ENCODE assay signal across 32 mouse cellular contexts in the genomic region with DNA sequence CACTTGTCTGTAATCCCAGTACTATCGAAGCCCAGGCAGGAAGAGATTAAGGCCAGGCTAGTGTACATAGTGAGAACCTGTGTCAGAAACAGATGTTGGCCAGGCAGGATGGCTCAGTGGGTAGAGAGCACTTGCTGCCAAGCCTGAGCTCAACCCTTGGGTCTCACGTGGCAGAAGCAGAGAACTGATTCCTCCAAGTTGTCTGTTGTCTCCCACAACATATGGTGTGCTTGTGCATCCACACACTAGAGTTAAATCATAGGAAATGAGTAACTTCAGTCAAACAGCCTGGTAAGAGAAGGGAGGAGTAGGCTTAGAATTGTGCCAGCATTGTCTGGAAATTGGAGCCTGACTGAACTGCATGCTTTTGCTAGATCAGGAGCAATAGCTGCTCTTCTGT. TPM values are rescaled to one million over a fixed set of nuclear protein-coding genes. Genes with fewer than 3 reads are reported as not detected.
A peak's percentile ranks its signal among the peaks of the same experiment; 100 is the strongest.
DNase-seq lines count a peak whose midpoint lies in the region; ATAC-seq and TF ChIP-seq lines count a peak whose summit lies in the region.
"Had no signal": no experiment of that assay in that cellular context is flagged by ENCODE, and none has a peak within 500 bp of the region (broad histone marks: within the 10 kb centered on the region; RNA-seq: fewer than 3 reads in every experiment).

No protein-coding gene starts in this region.

- no peak for TF ChIP-seq EP300 in MEL (IDR thresholded peaks at IDR 0.05; ENCODE audit: low read depth in 1 of 2, low read length in 2 of 2)

- no peak overlapping the region for H3K4me2 ChIP-seq in liver, embryonic 13.5 days
- H3K4me2 ChIP-seq: embryonic facial prominence, embryonic 12.5 days; heart, embryonic 13.5 days; hindbrain, embryonic 14.5 days; kidney, embryonic 15.5 days; limb, embryonic 12.5 days; lung, embryonic 15.5 days; midbrain, embryonic 11.5 days; neural tube, embryonic 12.5 days had no signal

- no peak overlapping the region for H3K9ac ChIP-seq in MEL (ENCODE audit: control insufficient read depth, low read depth, low read length, poor library complexity, severe bottlenecking)
- peak overlapping the region; percentile 15; the same call in 1 of the 2 replicates for H3K9ac ChIP-seq in liver, embryonic 13.5 days
- H3K9ac ChIP-seq: embryonic facial prominence, embryonic 12.5 days; heart, embryonic 13.5 days; hindbrain, embryonic 14.5 days; kidney, embryonic 15.5 days; limb, embryonic 12.5 days; liver, embryonic 14.5 days; lung, embryonic 15.5 days; neural tube, embryonic 12.5 days had no signal

- peaks cover 0 to 7% of the 10 kb centered on the region in 2 experiments; a peak in 2 of 4 replicates for H3K4me1 ChIP-seq in MEL (ENCODE audit: control insufficient read depth in 1 of 2, insufficient read depth in 2 of 2, low read length in 2 of 2)
- peaks cover 56% of the 10 kb centered on the region for H3K4me1 ChIP-seq in liver, embryonic 13.5 days (replicated peaks)
- H3K4me1 ChIP-seq: limb, embryonic 12.5 days had no signal

- peaks cover 11% of the 10 kb centered on the region for H3K79me2 ChIP-seq in MEL (ENCODE audit: control insufficient read depth, insufficient read depth, low read length, poor library complexity)

- TF ChIP-seq CTCF in left cerebral cortex, adult 2 months (IDR thresholded peaks at IDR 0.05): no peak
- TF ChIP-seq CTCF in MEL (IDR thresholded peaks at IDR 0.05 in 2 of 3, conservative IDR thresholded peaks at IDR 0.05 in 1 of 3; ENCODE audit: control insufficient read depth in 1 of 3, insufficient read depth in 1 of 3, low read depth in 2 of 3, low read length in 3 of 3, poor library complexity in 1 of 3, severe bottlenecking in 1 of 3): no peak

- TF ChIP-seq POLR2A in MEL (IDR thresholded peaks at IDR 0.05; ENCODE audit: control insufficient read depth in 1 of 2, insufficient read depth in 1 of 2, low read depth in 1 of 2, low read length in 2 of 2, poor library complexity in 1 of 2): no peak; a peak in 1 of 4 replicates

- DNase-seq in frontal cortex, adult 2 months (ENCODE audit: extremely low spot score in 1 of 2, low spot score in 1 of 2): peak; percentile 33 to 42
- no peak for DNase-seq in frontal cortex, postnatal 25 days (ENCODE audit: low spot score in 2 of 2)
- DNase-seq in left cerebral cortex, postnatal 36 days (ENCODE audit: low spot score in 2 of 2): peak; percentile 25 to 28
- DNase-seq in left cerebral cortex, adult 2 months (ENCODE audit: extremely low spot score in 1 of 2, low spot score in 2 of 2): no peak
- DNase-seq in MEL (ENCODE audit: low read depth, low spot score): peak; percentile 43
- DNase-seq in liver, embryonic 13.5 days: no peak
- no peak for DNase-seq in adrenal gland, adult (ENCODE audit: inconsistent age in 2 of 2, low spot score in 1 of 2)
- DNase-seq in natural killer cell, adult 2 months (ENCODE audit: low spot score in 2 of 2): no peak
- DNase-seq: adrenal gland, postnatal 10 days; cerebellum, adult 11-12 months; cerebellum, adult 9-11 months; embryo, embryonic 11 days; gastrocnemius, postnatal 10 days; heart, postnatal 10 days; kidney, adult 11 months; kidney, postnatal 25 days; spleen, adult 18-20 months; thymus, adult 18-20 months; thymus, postnatal 36 days had no signal

- no peak for TF ChIP-seq RAD21 in MEL (IDR thresholded peaks at IDR 0.05; ENCODE audit: low read depth, low read length)

- no peak for ATAC-seq in liver, embryonic 13.5 days (ENCODE audit: low read depth)
- ATAC-seq: forebrain, embryonic 14.5 days; inflammation-experienced regulatory T-cells, adult 6 months; midbrain, embryonic 16.5 days had no signal

- 65% methylated on average over 2 of the region's 2 CpGs for WGBS in liver, embryonic 13.5 days (ENCODE audit: insufficient replicate concordance)

- intact Hi-C loops in left cerebral cortex, postnatal 36 days (cut with DNase I): no loop called here
- intact Hi-C loops in left cerebral cortex, adult 2 months (cut with DNase I): no loop called here

- H3K4me3 ChIP-seq in left cerebral cortex, adult 2 months: no peak overlapping the region
- H3K4me3 ChIP-seq in MEL (ENCODE audit: control insufficient read depth in 1 of 2, insufficient read depth in 1 of 2, low read depth in 2 of 2, low read length in 2 of 2): no peak overlapping the region
- H3K4me3 ChIP-seq in liver, embryonic 13.5 days (replicated peaks): no peak overlapping the region
- H3K4me3 ChIP-seq: embryonic facial prominence, embryonic 12.5 days; heart, embryonic 13.5 days; kidney, embryonic 15.5 days; limb, embryonic 12.5 days; lung, embryonic 15.5 days; neural tube, embryonic 12.5 days had no signal

- H3K9me3 ChIP-seq in MEL (replicated peaks; ENCODE audit: insufficient read depth, low read length): no peaks in the 10 kb centered on the region
- no peaks in the 10 kb centered on the region for H3K9me3 ChIP-seq in liver, embryonic 13.5 days (replicated peaks)
- H3K9me3 ChIP-seq: embryonic facial prominence, embryonic 12.5 days; heart, embryonic 13.5 days; kidney, embryonic 15.5 days; limb, embryonic 12.5 days; lung, embryonic 15.5 days; neural tube, embryonic 12.5 days had no signal

- H3K36me3 ChIP-seq in MEL (ENCODE audit: control insufficient read depth in 1 of 2, insufficient read depth in 2 of 2, low read length in 2 of 2): peaks cover 12 to 25% of the 10 kb centered on the region in 2 experiments
- H3K36me3 ChIP-seq in liver, embryonic 13.5 days: peaks cover 87% of the 10 kb centered on the region

- no peak overlapping the region for H3K27ac ChIP-seq in left cerebral cortex, adult 2 months
- no peak overlapping the region for H3K27ac ChIP-seq in MEL (ENCODE audit: control insufficient read depth, low read depth, low read length)
- H3K27ac ChIP-seq in liver, embryonic 13.5 days: peak overlapping the region; percentile 29; the same call in 1 of the 2 replicates
- H3K27ac ChIP-seq: embryonic facial prominence, embryonic 12.5 days; heart, embryonic 13.5 days; hindbrain, embryonic 14.5 days; kidney, embryonic 15.5 days; limb, embryonic 12.5 days; liver, embryonic 14.5 days; lung, embryonic 15.5 days; neural tube, embryonic 12.5 days had no signal

- H3K27me3 ChIP-seq in MEL (ENCODE audit: control insufficient read depth in 1 of 2, insufficient read depth in 2 of 2, low read length in 2 of 2): no peaks in the 10 kb centered on the region
- no peaks in the 10 kb centered on the region for H3K27me3 ChIP-seq in liver, embryonic 13.5 days
- H3K27me3 ChIP-seq: CH12.LX; embryonic facial prominence, embryonic 12.5 days; heart, embryonic 13.5 days; kidney, embryonic 15.5 days; limb, embryonic 12.5 days; lung, embryonic 15.5 days; neural tube, embryonic 12.5 days had no signal

TF ChIP-seq in MEL, 35 proteins besides CTCF, POLR2A, EP300 and RAD21:
- TF ChIP-seq ZNF384 (IDR thresholded peaks at IDR 0.05; ENCODE audit: low read depth, low read length): 0 out of 2 replicates have a peak, but pooled peaks have one; percentile 20
- TF ChIP-seq TAL1 (IDR thresholded peaks at IDR 0.05; ENCODE audit: low read length): no peak
- peak; percentile 10; the same call in 1 of the 2 replicates for TF ChIP-seq ETS1 (IDR thresholded peaks at IDR 0.05; ENCODE audit: low read depth, low read length)
- TF ChIP-seq ZKSCAN1 (IDR thresholded peaks at IDR 0.05; ENCODE audit: low read depth, low read length): no peak
TF ChIP-seq in MEL: peak in this region for 2.

RNA-seq across cellular contexts. Expression of gene Rpain, which starts 5.2 kb away (rescaled TPM):
- polyA plus RNA-seq in frontal cortex, adult 2 months (2012; rRNA removed): 58.9 and 63.3 TPM in 2 replicates
- total RNA-seq in left cerebral cortex, postnatal 36 days (2021): 10 to 100 TPM; 32.4 to 49.1 TPM
- 10 to 100 TPM; 34.0 to 40.5 TPM for total RNA-seq in left cerebral cortex, adult 2 months (2021)
- 55.8 and 60.8 TPM in 2 replicates for total RNA-seq in MEL (2012; rRNA removed)
- 10 to 100 TPM in 1 of 2 experiments, not detected in 1; 93.5 TPM for polyA plus RNA-seq in MEL (2012; ENCODE audit: insufficient read depth in 1 of 2, insufficient read length in 2 of 2, low read depth in 1 of 2, low replicate concordance in 2 of 2, missing spikeins in 1 of 2)
- polyA plus RNA-seq in liver, embryonic 13.5 days (2015; fragmentation: Nextera tagmentation; extraction: Ambion mirVana): 95.3 and 97.0 TPM in 2 replicates

RNA-seq across cellular contexts. Expression of gene Nup88, which starts 5.4 kb away (rescaled TPM):
- polyA plus RNA-seq in frontal cortex, adult 2 months (2012; rRNA removed): 75.2 and 86.2 TPM in 2 replicates
- 10 to 100 TPM; 50.8 to 53.3 TPM for total RNA-seq in left cerebral cortex, postnatal 36 days (2021)
- total RNA-seq in left cerebral cortex, adult 2 months (2021): 10 to 100 TPM; 53.2 to 55.8 TPM
- 49.8 and 56.3 TPM in 2 replicates for total RNA-seq in MEL (2012; rRNA removed)
- 10 to 100 TPM in 1 of 2 experiments, not detected in 1; 72.5 TPM for polyA plus RNA-seq in MEL (2012; ENCODE audit: insufficient read depth in 1 of 2, insufficient read length in 2 of 2, low read depth in 1 of 2, low replicate concordance in 2 of 2, missing spikeins in 1 of 2)
- polyA plus RNA-seq in liver, embryonic 13.5 days (2015; fragmentation: Nextera tagmentation; extraction: Ambion mirVana): 67.4 and 78.9 TPM in 2 replicates

RNA-seq across cellular contexts. Expression of gene C1qbp, which starts 7.6 kb away (rescaled TPM):
- 79.9 and 94.5 TPM in 2 replicates for polyA plus RNA-seq in frontal cortex, adult 2 months (2012; rRNA removed)
- total RNA-seq in left cerebral cortex, postnatal 36 days (2021): 10 to 100 TPM; 87.4 to 91.5 TPM
- total RNA-seq in left cerebral cortex, adult 2 months (2021): 10 to 100 TPM; 83.8 to 93.9 TPM
- total RNA-seq in MEL (2012; rRNA removed): 164 and 188 TPM in 2 replicates
- 100 to 1,000 TPM in 1 of 2 experiments, not detected in 1; 614 TPM for polyA plus RNA-seq in MEL (2012; ENCODE audit: insufficient read depth in 1 of 2, insufficient read length in 2 of 2, low read depth in 1 of 2, low replicate concordance in 2 of 2, missing spikeins in 1 of 2)
- polyA plus RNA-seq in liver, embryonic 13.5 days (2015; fragmentation: Nextera tagmentation; extraction: Ambion mirVana): 321 and 342 TPM in 2 replicates

RNA-seq across cellular contexts. Expression of gene Dhx33, which starts 29.0 kb away (rescaled TPM):
- 23.8 and 26.1 TPM in 2 replicates for polyA plus RNA-seq in frontal cortex, adult 2 months (2012; rRNA removed)
- total RNA-seq in left cerebral cortex, postnatal 36 days (2021): 10 to 100 TPM; 25.6 to 28.9 TPM
- total RNA-seq in left cerebral cortex, adult 2 months (2021): 10 to 100 TPM; 27.6 to 34.1 TPM
- 40.2 and 49.8 TPM in 2 replicates for total RNA-seq in MEL (2012; rRNA removed)
- polyA plus RNA-seq in MEL (2012; ENCODE audit: insufficient read depth in 1 of 2, insufficient read length in 2 of 2, low read depth in 1 of 2, low replicate concordance in 2 of 2, missing spikeins in 1 of 2): 10 to 100 TPM in 1 of 2 experiments, not detected in 1; 42.6 TPM
- 7.5 and 10.2 TPM in 2 replicates for polyA plus RNA-seq in liver, embryonic 13.5 days (2015; fragmentation: Nextera tagmentation; extraction: Ambion mirVana)

RNA-seq across cellular contexts. Expression of gene Mis12, which starts 44.2 kb away (rescaled TPM):
- 13.4 and 13.5 TPM in 2 replicates for polyA plus RNA-seq in frontal cortex, adult 2 months (2012; rRNA removed)
- 10 to 100 TPM; 14.9 to 16.5 TPM for total RNA-seq in left cerebral cortex, postnatal 36 days (2021)
- 10 to 100 TPM; 18.6 to 18.9 TPM for total RNA-seq in left cerebral cortex, adult 2 months (2021)
- 27.5 and 34.0 TPM in 2 replicates for total RNA-seq in MEL (2012; rRNA removed)
- 10 to 100 TPM in 1 of 2 experiments, not detected in 1; 17.2 TPM for polyA plus RNA-seq in MEL (2012; ENCODE audit: insufficient read depth in 1 of 2, insufficient read length in 2 of 2, low read depth in 1 of 2, low replicate concordance in 2 of 2, missing spikeins in 1 of 2)
- polyA plus RNA-seq in liver, embryonic 13.5 days (2015; fragmentation: Nextera tagmentation; extraction: Ambion mirVana): 22.6 and 25.4 TPM in 2 replicates

Comparison
In these comparisons a context has a peak if more than half of its experiments do, and no peak if none do; other contexts are left out.
1. DNase-seq: peak in frontal cortex, adult 2 months (2 of 2), left cerebral cortex, postnatal 36 days (2 of 2) and MEL (single experiment); none in frontal cortex, postnatal 25 days (0 of 2), left cerebral cortex, adult 2 months (0 of 2), liver, embryonic 13.5 days (single experiment), adrenal gland, adult (0 of 2) and natural killer cell, adult 2 months (0 of 2).